Mouse (Mus musculus): ENCODE measurements around the gene Gid8. TPM values are rescaled to one million over a fixed set of nuclear protein-coding genes. Genes with fewer than 3 reads are reported as not detected.

The Gid8 gene
- total RNA-seq, 2 experiments from 2014 or later: 31.8 to 34.4 TPM

GRCm38 (mm10) chr2:180748904-180749303, 39.0 kb downstream of the Gid8 start:
- no peak for DNase-seq

- DNase-seq: no peak
These were observed 45.2 kb downstream of the Gid8 start for GRCm38 (mm10) chr2:180754976-180755688.

- DNase-seq: no peak
These were observed 46.0 kb downstream of the Gid8 start for GRCm38 (mm10) chr2:180755896-180756295.

- no peak for DNase-seq
These were observed 46.9 kb downstream of the Gid8 start for GRCm38 (mm10) chr2:180756786-180757185.

GRCm38 (mm10) chr2:180758513-180759263, 48.8 kb downstream of the Gid8 start:
- DNase-seq: no peak

- DNase-seq: no peak
These were observed 55.1 kb downstream of the Gid8 start for GRCm38 (mm10) chr2:180764986-180765385.

- no peak for DNase-seq
These were observed 55.8 kb downstream of the Gid8 start for GRCm38 (mm10) chr2:180765713-180766112.

Other genes with a start within 250 kb of the Gid8 start
- not detected for gene Ntsr1, start 210.1 kb upstream of the Gid8 start, total RNA-seq (2021)
- gene Mrgbp, start 128.8 kb upstream of the Gid8 start, total RNA-seq (2021): 1 to 10 TPM; 4.1 to 4.5 TPM
- gene Ogfr, start 120.9 kb upstream of the Gid8 start, total RNA-seq (2021): 10 to 100 TPM; 20.0 to 23.6 TPM
- under 1 TPM; 0.16 to 0.59 TPM for gene Col9a3, start 112.3 kb upstream of the Gid8 start, total RNA-seq (2021)
- gene Tcfl5, start 67.4 kb upstream of the Gid8 start, total RNA-seq (2021): under 1 TPM in 1 of 2 experiments, not detected in 1; 0.18 TPM
- gene Dido1, start 118 bp upstream of the Gid8 start, total RNA-seq (2021): 10 to 100 TPM; 14.6 to 16.2 TPM
- gene Slc17a9, start 15.1 kb downstream of the Gid8 start, total RNA-seq (2021): under 1 TPM; 0.20 to 0.48 TPM
- gene Bhlhe23, start 66.8 kb downstream of the Gid8 start, total RNA-seq (2021): not detected
- gene Ythdf1, start 210.8 kb downstream of the Gid8 start, total RNA-seq (2021): 10 to 100 TPM; 31.9 to 34.1 TPM
- gene Birc7, start 218.9 kb downstream of the Gid8 start, total RNA-seq (2021): not detected
- under 1 TPM in 1 of 2 experiments, not detected in 1; 0.49 TPM for gene Nkain4, start 244.6 kb downstream of the Gid8 start, total RNA-seq (2021)

Measured in gastrocnemius, postnatal 25 days (tissue).